Mouse (Mus musculus) c-Kit-negative CD71-positive TER-119-positive erythroid progenitor cells, embryonic 14.5 days (primary cell): ENCODE measurements around the gene Mettl2.
A peak's percentile ranks its signal among the peaks of the same experiment; 100 is the strongest.

Experiments used
- DNase-seq: peaks from one replicate; pipeline ENCODE4 v3.0.0-alpha.2; 2013; ENCODE audit warnings: low read depth, low spot score

The Mettl2 gene

GRCm38 (mm10) chr11:105153068-105153833 is 27.0 kb downstream of the Mettl2 start:
- peak; percentile 70 for DNase-seq

DNA sequence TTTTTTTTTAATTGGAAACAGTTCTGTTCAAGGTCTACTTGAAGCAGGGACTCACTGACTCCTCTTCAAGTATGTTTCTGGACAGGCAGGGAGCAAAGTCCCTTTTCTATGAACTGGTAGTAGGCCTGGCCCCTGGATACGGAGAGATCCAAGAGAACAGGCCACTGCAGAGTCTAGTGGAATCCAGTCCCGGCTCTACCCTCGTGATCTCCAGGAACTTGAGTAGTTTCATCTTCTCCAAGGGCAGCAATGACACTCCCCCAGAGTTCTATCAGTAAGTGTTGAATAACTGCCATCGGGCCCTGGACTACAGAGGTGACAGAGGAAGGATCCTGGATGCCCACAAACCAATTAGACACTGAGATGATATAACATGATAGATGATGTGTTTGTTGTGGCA is 29.7 kb downstream of the Mettl2 start:
- no peak for DNase-seq

DNA sequence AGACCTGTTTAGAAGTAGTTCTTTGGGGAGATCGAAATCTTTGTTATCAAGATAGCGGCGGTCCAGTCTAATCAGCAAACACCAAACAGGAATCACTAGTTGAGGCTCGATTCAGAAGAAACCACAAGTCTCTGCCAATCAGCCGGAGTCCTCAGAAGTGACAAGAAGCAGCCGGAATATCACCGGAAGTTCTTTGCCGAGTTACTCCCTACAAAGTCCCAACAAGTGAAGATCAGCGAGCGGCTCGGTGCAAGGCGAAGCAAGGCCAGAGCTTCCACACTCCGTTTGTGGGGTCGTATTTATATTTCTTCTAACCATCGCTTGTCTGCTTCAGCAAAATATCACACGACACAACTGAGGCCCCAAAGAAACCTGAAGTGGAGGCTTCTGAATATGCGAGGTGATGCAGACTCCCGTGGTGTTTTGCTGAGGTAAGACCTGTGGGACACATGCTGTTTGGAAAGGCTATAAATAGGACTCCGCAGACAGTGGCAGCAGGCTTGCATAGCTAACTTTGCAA is 30.6 kb downstream of the Mettl2 start:
- DNase-seq: no peak

GRCm38 (mm10) chr11:105158047-105158446 is 31.8 kb downstream of the Mettl2 start:
- DNase-seq: no peak

- DNase-seq: no peak
Observed at GRCm38 (mm10) chr11:105159673-105160360, 33.6 kb downstream of the Mettl2 start.

DNA sequence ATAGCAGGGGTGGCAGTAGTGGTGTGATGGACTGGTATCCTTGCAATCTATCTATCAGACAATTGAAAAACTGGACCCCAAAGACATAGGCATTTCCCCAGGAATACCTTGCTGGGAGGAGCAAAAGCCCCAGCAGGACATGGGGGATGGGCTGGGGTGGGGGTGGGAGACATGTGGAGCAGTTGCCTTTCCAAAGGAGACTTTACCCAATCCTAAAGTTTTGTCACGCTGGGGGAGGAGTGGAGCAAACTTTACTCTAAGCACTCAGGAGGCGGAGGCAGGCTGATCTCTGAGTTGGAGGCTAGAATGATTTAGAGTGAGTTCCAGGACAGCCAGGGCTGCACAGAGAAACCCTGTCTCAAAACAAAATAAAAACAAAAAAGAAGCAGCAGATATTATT is 35.2 kb downstream of the Mettl2 start:
- DNase-seq: no peak

DNA sequence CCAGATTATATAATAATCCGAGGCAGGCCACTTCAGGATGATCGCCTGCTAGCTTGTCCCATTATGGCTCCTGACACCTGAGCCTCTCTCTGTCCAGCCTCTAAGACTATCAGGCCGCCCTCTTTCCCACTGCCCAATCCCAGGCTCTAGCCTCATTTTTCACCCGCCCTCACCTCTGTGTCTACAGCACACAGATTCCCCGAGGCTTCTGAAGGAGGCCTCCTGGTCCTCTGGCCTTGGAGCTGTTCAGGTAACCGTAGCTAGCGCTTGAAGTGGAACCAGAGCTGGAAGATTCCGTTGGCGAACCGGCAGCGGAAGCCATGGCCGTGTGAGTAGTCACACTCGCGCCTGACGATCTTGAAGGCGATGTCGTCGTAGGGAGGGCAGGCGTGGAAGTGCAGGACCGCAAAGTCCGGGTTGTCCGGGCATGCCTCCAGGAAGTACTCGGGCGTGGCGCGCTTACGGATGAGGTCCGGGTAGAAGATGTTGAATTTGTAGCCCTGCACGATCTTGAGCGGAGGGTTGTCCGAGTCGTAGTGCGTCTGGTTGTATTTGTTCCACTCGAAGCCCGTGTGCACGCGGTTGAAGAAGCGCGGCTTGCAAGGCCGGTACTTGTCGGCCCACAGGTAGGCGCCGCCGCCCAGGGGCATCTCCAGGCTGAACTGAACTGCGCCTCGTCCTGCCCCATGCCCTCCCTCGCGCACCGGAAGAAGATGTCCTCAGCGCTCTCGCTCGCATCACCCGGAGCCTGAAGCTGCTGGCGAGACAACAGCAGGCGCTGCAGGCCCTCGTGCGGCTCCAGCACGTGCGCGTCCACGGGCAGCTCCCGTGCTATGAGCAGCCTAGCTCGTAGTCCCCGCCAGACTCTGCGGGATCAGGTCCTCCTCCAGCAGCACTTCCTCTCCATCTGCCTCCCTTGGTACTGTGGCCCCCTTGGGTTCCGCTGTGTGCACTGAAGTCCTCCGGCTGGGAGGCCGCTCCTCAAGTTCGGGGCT is 38.6 kb downstream of the Mettl2 start:
- no peak for DNase-seq

- no peak for DNase-seq
Observed at GRCm38 (mm10) chr11:105166780-105167179, 40.6 kb downstream of the Mettl2 start.

DNA sequence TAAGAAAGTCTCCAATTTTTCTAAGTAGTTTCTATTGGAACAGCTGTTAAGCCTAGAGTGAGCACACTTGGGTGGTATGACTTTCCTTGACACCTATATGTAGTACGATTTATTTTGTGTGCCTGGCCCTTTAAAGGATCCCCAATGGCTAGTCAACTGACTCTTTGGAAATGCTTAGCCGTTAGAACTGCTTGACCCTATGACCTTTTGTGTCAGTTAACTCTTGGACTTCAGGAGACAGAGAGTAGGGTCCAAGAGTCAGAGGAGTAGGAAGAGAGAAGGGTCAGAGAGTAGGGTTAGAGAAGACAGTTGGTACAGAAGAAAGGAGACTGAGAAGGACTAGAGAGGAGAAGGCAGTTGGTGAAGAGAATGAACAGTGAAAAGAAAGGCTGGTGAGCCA is 52.3 kb downstream of the Mettl2 start, which contains the start of gene Tlk2:
Tlk2 (plus strand) TSS at position 292 of the 400 bp plus-strand sequence.
- DNase-seq: no peak

- no peak for DNase-seq
Observed at GRCm38 (mm10) chr11:105179523-105179922, 53.3 kb downstream of the Mettl2 start.

GRCm38 (mm10) chr11:105180471-105181091 is 54.4 kb downstream of the Mettl2 start:
- peak; percentile 36 for DNase-seq

DNA sequence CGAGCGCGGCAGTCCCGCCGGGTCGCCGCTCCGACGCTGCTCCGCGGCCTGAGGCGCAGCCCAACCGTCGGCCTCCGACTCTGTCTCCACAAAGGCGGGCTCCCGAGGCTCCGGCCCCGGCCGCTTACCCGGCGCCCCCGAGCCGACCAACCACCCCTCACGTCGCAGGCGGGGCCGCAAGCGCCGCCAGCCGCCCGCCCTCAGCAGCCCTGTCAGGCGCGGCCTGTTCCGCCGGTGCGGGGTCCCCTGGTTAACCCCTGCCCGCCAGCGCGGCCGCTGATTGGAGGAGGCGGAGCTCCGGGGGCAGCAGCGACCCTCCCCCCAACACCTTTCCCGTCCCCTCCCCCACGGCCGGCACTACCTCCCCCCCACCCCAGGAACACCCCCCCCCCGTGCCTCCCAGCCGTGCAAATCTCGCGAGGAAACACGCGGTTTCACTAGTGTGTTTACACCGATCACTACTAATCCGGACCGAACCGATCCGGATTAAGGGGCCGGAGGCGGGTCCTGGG is 55.0 kb downstream of the Mettl2 start:
- peak; percentile 78 for DNase-seq

DNA sequence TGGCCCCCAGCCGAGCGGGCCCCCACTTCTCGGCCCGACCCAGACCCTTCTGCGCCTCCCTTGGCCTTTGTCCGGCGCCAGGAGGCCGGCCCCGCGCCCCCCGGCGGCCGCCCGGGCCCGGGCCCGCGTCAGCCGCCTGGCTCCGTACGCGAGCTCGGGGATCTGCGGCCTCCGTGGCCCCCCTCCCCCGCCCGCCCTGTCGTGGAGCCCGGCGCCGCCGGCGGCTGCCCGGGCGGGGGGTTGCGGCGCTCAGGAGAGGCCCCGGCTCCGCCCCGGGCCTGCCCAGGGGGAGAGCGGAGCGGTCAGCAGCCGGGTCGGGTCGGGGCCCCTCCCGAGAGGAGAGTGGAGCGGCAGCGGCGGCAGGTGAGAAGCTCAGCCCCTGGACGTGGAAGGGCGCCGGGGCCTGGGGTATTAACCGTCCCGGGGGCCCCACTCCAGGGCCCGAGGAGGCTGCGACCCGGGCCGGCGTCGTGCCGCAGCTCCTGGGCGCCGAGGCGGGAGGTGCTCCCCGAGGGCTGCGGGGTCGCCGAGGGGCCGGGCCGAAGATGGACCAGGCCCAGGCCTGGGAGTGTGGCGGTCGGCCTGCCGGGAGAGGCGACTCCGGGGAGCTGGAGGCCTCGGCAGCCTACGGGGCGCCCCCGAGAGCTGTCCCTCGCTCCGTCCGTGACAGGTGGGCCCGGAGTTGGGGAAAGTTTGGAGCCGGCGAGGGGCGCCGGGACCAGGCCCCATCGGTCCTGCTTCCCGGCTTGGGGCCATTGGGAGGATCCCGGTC is 55.6 kb downstream of the Mettl2 start:
- DNase-seq: peak; percentile 41

DNA sequence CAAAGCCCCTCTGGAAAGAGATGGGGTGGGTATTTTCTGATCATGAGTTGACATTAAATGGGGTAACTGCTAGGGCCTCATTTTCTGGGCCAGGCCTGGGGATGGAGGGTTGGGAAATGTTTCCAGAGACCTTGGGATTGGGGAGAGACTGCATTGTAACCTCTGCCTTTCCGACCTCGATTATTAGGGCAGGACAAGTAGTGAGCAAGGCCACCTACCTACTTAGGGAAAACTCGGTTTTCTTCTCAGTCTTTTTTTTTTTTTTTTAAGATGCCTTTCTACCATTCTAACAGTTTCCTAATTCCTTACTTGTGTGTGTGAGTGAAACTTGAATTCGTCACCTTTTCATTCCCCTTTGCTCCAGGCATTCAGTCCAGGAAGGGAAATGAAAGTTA is 56.2 kb downstream of the Mettl2 start:
- DNase-seq: no peak

DNA sequence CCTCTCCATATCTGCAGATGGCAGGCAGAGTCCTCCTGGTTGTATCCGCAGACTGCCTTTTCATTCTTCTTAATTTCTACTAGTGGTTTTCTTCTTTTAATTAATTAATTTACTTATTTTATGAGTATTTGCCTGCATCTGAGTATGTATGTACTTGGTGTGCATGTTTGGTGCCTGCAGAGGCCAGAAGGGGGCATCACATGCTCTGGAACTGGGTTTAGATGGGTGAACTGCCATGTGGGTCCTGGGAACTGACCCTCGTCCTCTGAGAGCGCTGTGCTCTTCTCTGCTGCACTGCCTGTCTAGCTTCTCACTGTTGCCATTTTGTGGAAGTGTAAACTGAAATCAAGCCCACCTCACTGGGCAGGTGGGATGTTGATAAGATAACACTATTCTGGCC is 58.5 kb downstream of the Mettl2 start:
- no peak for DNase-seq
